Mouse (Mus musculus) C2C12 (cell line): ENCODE measurements around the gene Isoc2a. TPM values are rescaled to one million over a fixed set of nuclear protein-coding genes. Genes with fewer than 3 reads are reported as not detected.
"Not testable (repeated sequence)": the region's sequence is repeated elsewhere in the genome, so short reads cannot be mapped to it uniquely, and the experiment has no call there.

ENCODE experiments used
- H3K27me3 ChIP-seq: one replicate; pipeline ENCODE4 v1.6.1; 2011; ENCODE audit not compliant: control insufficient read depth, insufficient read depth, insufficient read length
- H3K36me3 ChIP-seq: one replicate; pipeline ENCODE4 v1.6.1; 2011; ENCODE audit not compliant: control insufficient read depth, insufficient read depth
- H3K4me3 ChIP-seq: one replicate; pipeline ENCODE4 v1.5.1; 2011; ENCODE audit warnings: mild to moderate bottlenecking, control low read depth; ENCODE audit not compliant: poor library complexity, insufficient read depth, severe bottlenecking
- H3K79me2 ChIP-seq: one replicate; pipeline ENCODE4 v1.6.1; 2011; ENCODE audit not compliant: control insufficient read depth, insufficient read depth
- H3K79me3 ChIP-seq: one replicate; pipeline ENCODE4 v1.6.1; 2011; ENCODE audit warnings: low read depth, control low read depth
- H3ac ChIP-seq: one replicate; pipeline ENCODE3; 2011; ENCODE audit warnings: low read depth; ENCODE audit not compliant: control insufficient read depth, insufficient read length
- CEBPB ChIP-seq: IDR thresholded peaks from one replicate; pipeline ENCODE4 v1.6.1; 2011; ENCODE audit warnings: low read depth, mild to moderate bottlenecking, control low read depth, moderate library complexity
- CTCF ChIP-seq: IDR thresholded peaks from one replicate; pipeline ENCODE4 v1.5.1; 2011; ENCODE audit not compliant: control insufficient read depth, insufficient read depth, insufficient read length
- FOSL1 ChIP-seq: IDR thresholded peaks from one replicate; pipeline ENCODE4 v1.8.0; 2011; ENCODE audit warnings: mild to moderate bottlenecking, low read length; ENCODE audit not compliant: poor library complexity, insufficient read depth, severe bottlenecking
- MAX ChIP-seq: IDR thresholded peaks from one replicate; pipeline ENCODE4 v1.6.1; 2011; ENCODE audit warnings: mild to moderate bottlenecking, control low read depth
- MYOD1 ChIP-seq: IDR thresholded peaks from one replicate; pipeline ENCODE4 v1.6.1; 2011; ENCODE audit warnings: low read depth; ENCODE audit not compliant: control insufficient read depth, insufficient read length
- MYOG ChIP-seq: IDR thresholded peaks from one replicate; pipeline ENCODE4 v1.6.1; 2011; ENCODE audit not compliant: control insufficient read depth, insufficient read length; ENCODE audit errors: extremely low read depth
- USF1 ChIP-seq: IDR thresholded peaks from one replicate; pipeline ENCODE4 v1.6.1; 2011; ENCODE audit warnings: low read depth, mild to moderate bottlenecking, control low read depth, moderate library complexity
- polyA plus RNA-seq: library from polyadenylated mRNA; unstranded; fragments of >200 nt; fragmentation: generic; extraction: Trizol; gene quantifications from one replicate; pipeline ENCODE4 v1.2.1, GENCODE M21; 2012; ENCODE audit warnings: missing spikeins

Gene Isoc2a
- polyA plus RNA-seq, 1 experiment = 3.7 TPM

GRCm38 (mm10) chr7:4870133-4870532 is 6.8 kb upstream of the Isoc2a start, which contains the start of gene Isoc2b:
Gene Isoc2b, minus strand, starts transcription at chr7:4870258.
- Histone ChIP-seq H3ac (no peak within 1 kb of the TSS), H3K79me3 (no peaks in the 10 kb centered on the region), H3K4me3 (no peak within 1 kb of the TSS), H3K36me3 (no peaks in the 10 kb centered on the region), H3K27me3 (no peaks in the 10 kb centered on the region), H3K79me2 (no peaks in the 10 kb centered on the region)
- TF ChIP-seq MYOD1 (no peak), USF1 (no peak), FOSL1 (no peak), MAX (no peak), CTCF (no peak), MYOG (no peak), CEBPB (no peak)

- Histone ChIP-seq H3K79me2 (no peaks in the 10 kb centered on the region), H3ac (peak overlapping the region; percentile 31), H3K27me3 (no peaks in the 10 kb centered on the region), H3K79me3 (no peaks in the 10 kb centered on the region), H3K36me3 (no peaks in the 10 kb centered on the region), H3K4me3 (no peak overlapping the region)
- no peak for TF ChIP-seq USF1
- no peak for TF ChIP-seq CEBPB
- TF ChIP-seq MYOG = no peak
- TF ChIP-seq CTCF = no peak
- no peak for TF ChIP-seq MAX
- TF ChIP-seq FOSL1 = no peak
- no peak for TF ChIP-seq MYOD1
Observed at GRCm38 (mm10) chr7:4877226-4877625, 273 bp downstream of the Isoc2a start.

- H3K27me3 ChIP-seq = no peaks in the 10 kb centered on the region
- H3K79me3 ChIP-seq = no peaks in the 10 kb centered on the region
- no peak overlapping the region for H3ac ChIP-seq
- H3K36me3 ChIP-seq = no peaks in the 10 kb centered on the region
- H3K4me3 ChIP-seq = no peak overlapping the region
- TF ChIP-seq MYOD1 (no peak), CEBPB (no peak), USF1 (no peak), CTCF (no peak), FOSL1 (no peak)
- no peaks in the 10 kb centered on the region for H3K79me2 ChIP-seq
Observed at GRCm38 (mm10) chr7:4878186-4878585, 1.2 kb downstream of the Isoc2a start.

- not testable (repeated sequence) for H3ac ChIP-seq, H3K4me3 ChIP-seq, H3K79me3 ChIP-seq, H3K79me2 ChIP-seq, H3K27me3 ChIP-seq, H3K36me3 ChIP-seq
Observed at GRCm38 (mm10) chr7:4879036-4879435, 2.1 kb downstream of the Isoc2a start.

- Histone ChIP-seq H3ac (no peak overlapping the region), H3K27me3 (peaks cover under 1% of the 10 kb centered on the region), H3K79me3 (no peaks in the 10 kb centered on the region), H3K36me3 (no peaks in the 10 kb centered on the region), H3K79me2 (no peaks in the 10 kb centered on the region), H3K4me3 (no peak overlapping the region)
- TF ChIP-seq USF1 (no peak), MAX (no peak)
Observed at GRCm38 (mm10) chr7:4886680-4887079, 9.7 kb downstream of the Isoc2a start.

- Histone ChIP-seq H3K4me3 (no peak overlapping the region), H3ac (no peak overlapping the region), H3K36me3 (no peaks in the 10 kb centered on the region), H3K79me3 (no peaks in the 10 kb centered on the region), H3K79me2 (no peaks in the 10 kb centered on the region), H3K27me3 (peaks cover 4% of the 10 kb centered on the region)
- TF ChIP-seq CEBPB (no peak), USF1 (no peak), CTCF (no peak), MAX (no peak), MYOG (no peak), MYOD1 (no peak), FOSL1 (no peak)
Observed at GRCm38 (mm10) chr7:4895186-4895585, 18.2 kb downstream of the Isoc2a start.
